8 mouse cellular contexts compared by ENCODE assay signal in the genomic region with DNA sequence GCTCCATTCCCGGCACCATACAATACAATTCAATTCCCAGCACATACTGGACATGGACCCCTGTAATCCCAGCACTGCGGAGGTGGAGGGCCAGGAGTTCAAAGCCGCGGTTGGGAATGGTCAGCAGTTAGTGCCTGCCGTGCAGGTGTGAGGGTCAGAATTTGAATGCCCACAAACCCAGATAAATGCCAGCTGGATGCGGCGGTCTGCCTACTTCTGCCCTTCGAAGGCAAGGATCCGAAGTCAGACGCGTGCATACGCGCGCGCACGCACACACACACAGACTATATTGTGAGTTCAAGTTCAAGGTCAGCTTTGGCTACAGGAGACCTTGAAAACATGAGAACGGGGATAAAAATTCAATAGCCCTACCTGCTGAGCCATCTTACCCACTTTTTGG. TPM values are rescaled to one million over a fixed set of nuclear protein-coding genes. Genes with fewer than 3 reads are reported as not detected.
DNase-seq lines count a peak whose midpoint lies in the region; ATAC-seq and TF ChIP-seq lines count a peak whose summit lies in the region.

No protein-coding gene starts in this region.

- H3K9ac ChIP-seq in lung, postnatal 0 days (replicated peaks; ENCODE audit: low read depth) = no peak overlapping the region
- no peak overlapping the region for H3K9ac ChIP-seq in limb, embryonic 11.5 days (ENCODE audit: low read length)
- no peak overlapping the region for H3K9ac ChIP-seq in stomach, embryonic 15.5 days

- DNase-seq in cerebellum, adult 2 months = peak in 1 of 2 experiments; percentile 21
- DNase-seq in lung, postnatal 0 days (ENCODE audit: low spot score) = no peak
- DNase-seq in lung, postnatal 14 days = no peak
- no peak for DNase-seq in limb, embryonic 11.5 days (ENCODE audit: low spot score)
- DNase-seq in left cerebral cortex, adult 18-20 months (ENCODE audit: low spot score in 2 of 2) = no peak

- H3K4me1 ChIP-seq in cerebellum, adult 2 months (ENCODE audit: control insufficient read depth, insufficient read depth, low read length) = 0 out of 2 replicates have a peak, but pooled peaks cover 3% of the 10 kb centered on the region
- peaks cover 3% of the 10 kb centered on the region; the same call in 1 of the 2 replicates for H3K4me1 ChIP-seq in lung, postnatal 0 days (ENCODE audit: insufficient read depth, low read depth, low read length)
- H3K4me1 ChIP-seq in limb, embryonic 11.5 days (ENCODE audit: control insufficient read depth, insufficient read depth, low read length) = peaks cover 11% of the 10 kb centered on the region; the same call in 1 of the 2 replicates
- peaks cover 11% of the 10 kb centered on the region for H3K4me1 ChIP-seq in stomach, embryonic 15.5 days

- H3K4me2 ChIP-seq in lung, postnatal 0 days (replicated peaks; ENCODE audit: low read depth, low read length) = peak overlapping the region; percentile 95
- peak overlapping the region; percentile 88 for H3K4me2 ChIP-seq in limb, embryonic 11.5 days (ENCODE audit: low read depth, severe bottlenecking)
- H3K4me2 ChIP-seq in stomach, embryonic 15.5 days = peak overlapping the region; percentile 79

- H3K36me3 ChIP-seq in lung, postnatal 0 days (ENCODE audit: insufficient read depth, low read length) = 0 out of 2 replicates have a peak, but pooled peaks cover 15% of the 10 kb centered on the region
- peaks cover 8% of the 10 kb centered on the region for H3K36me3 ChIP-seq in limb, embryonic 11.5 days (ENCODE audit: control insufficient read depth, insufficient read depth, low read length)
- H3K36me3 ChIP-seq in stomach, embryonic 15.5 days = peaks cover 17% of the 10 kb centered on the region

- 56% methylated on average over 17 of the region's 17 CpGs for WGBS in cerebellum, adult 2 months
- 61% methylated on average over 17 of the region's 17 CpGs for WGBS in lung, postnatal 0 days
- 64% methylated on average over 17 of the region's 17 CpGs for WGBS in limb, embryonic 11.5 days
- 60% methylated on average over 17 of the region's 17 CpGs for WGBS in stomach, embryonic 15.5 days

- H3K9me3 ChIP-seq in lung, postnatal 0 days (ENCODE audit: low read length) = no peaks in the 10 kb centered on the region
- H3K9me3 ChIP-seq in limb, embryonic 11.5 days (ENCODE audit: control insufficient read depth, low read length) = no peaks in the 10 kb centered on the region
- H3K9me3 ChIP-seq in stomach, embryonic 15.5 days = no peaks in the 10 kb centered on the region

- no peak for TF ChIP-seq EP300 in lung, postnatal 0 days (IDR thresholded peaks at IDR 0.05)

- TF ChIP-seq CTCF in cerebellum, adult 2 months (IDR thresholded peaks at IDR 0.05; ENCODE audit: borderline replicate concordance, insufficient read depth, low read depth, low read length) = no peak
- TF ChIP-seq CTCF in lung, postnatal 0 days (IDR thresholded peaks at IDR 0.05) = no peak

- H3K27ac ChIP-seq in cerebellum, adult 2 months (ENCODE audit: insufficient read depth, low read length) = peak overlapping the region; percentile 16; the same call in 1 of the 2 replicates
- H3K27ac ChIP-seq in lung, postnatal 0 days (ENCODE audit: low read length) = peak overlapping the region; percentile 84
- H3K27ac ChIP-seq in limb, embryonic 11.5 days (replicated peaks; ENCODE audit: low read depth, low read length) = no peak overlapping the region
- peak overlapping the region; percentile 92 for H3K27ac ChIP-seq in stomach, embryonic 15.5 days

- H3K27me3 ChIP-seq in cerebellum, adult 2 months (ENCODE audit: control insufficient read depth, insufficient read depth, low read length) = no peaks in the 10 kb centered on the region
- no peaks in the 10 kb centered on the region for H3K27me3 ChIP-seq in lung, postnatal 0 days (replicated peaks; ENCODE audit: insufficient read depth, low read length)
- H3K27me3 ChIP-seq in limb, embryonic 11.5 days (ENCODE audit: control insufficient read depth, insufficient read depth, low read length) = no peaks in the 10 kb centered on the region
- no peaks in the 10 kb centered on the region for H3K27me3 ChIP-seq in stomach, embryonic 15.5 days (replicated peaks)

- no peak for ATAC-seq in cerebellum, adult (ENCODE audit: insufficient number of reproducible peaks, low FRiP score, low TSS enrichment)
- no peak for ATAC-seq in lung, postnatal 0 days
- no peak for ATAC-seq in limb, embryonic 11.5 days (ENCODE audit: insufficient number of reproducible peaks, low FRiP score, low TSS enrichment, low read depth)
- ATAC-seq in stomach, embryonic 15.5 days (ENCODE audit: insufficient read depth, low FRiP score, low read depth) = no peak
- ATAC-seq in megakaryocyte progenitor cell, adult 5-6 weeks (replicated peaks; ENCODE audit: poor library complexity) = no peak

- peak overlapping the region; percentile 73 for H3K4me3 ChIP-seq in cerebellum, adult 2 months (replicated peaks; ENCODE audit: insufficient read depth, low read depth, low read length)
- H3K4me3 ChIP-seq in lung, postnatal 0 days (ENCODE audit: low read depth, low read length) = peak overlapping the region; percentile 82
- peak overlapping the region; percentile 85 for H3K4me3 ChIP-seq in limb, embryonic 11.5 days (ENCODE audit: low read depth, low read length)
- H3K4me3 ChIP-seq in stomach, embryonic 15.5 days (replicated peaks) = peak overlapping the region; percentile 95

- no peak for TF ChIP-seq POLR2A in cerebellum, adult 2 months (IDR thresholded peaks at IDR 0.05; ENCODE audit: borderline replicate concordance, insufficient read depth, low read length)

RNA-seq across cellular contexts. Expression of a gene that starts 0.8 kb away (rescaled TPM):
- polyA plus RNA-seq in cerebellum, adult 2 months (2012; rRNA removed) = 22.0 and 22.1 TPM in 2 replicates
- 73.9 and 80.1 TPM in 2 replicates for polyA plus RNA-seq in lung, postnatal 0 days (2015; fragmentation: Nextera tagmentation; extraction: Ambion mirVana)
- polyA plus RNA-seq in limb, embryonic 11.5 days (2014; fragmentation: Nextera tagmentation; extraction: Ambion mirVana) = 41.8 and 43.4 TPM in 2 replicates
- 76.0 and 89.3 TPM in 2 replicates for polyA plus RNA-seq in stomach, embryonic 15.5 days (2015; fragmentation: Nextera tagmentation; extraction: Ambion mirVana)
- total RNA-seq in left cerebral cortex, adult 18-20 months (2021) = 1 to 10 TPM; 6.4 to 8.3 TPM
- 27.3 and 28.5 TPM in 2 replicates for total RNA-seq in megakaryocyte progenitor cell, adult 5-6 weeks (2015)
- total RNA-seq in megakaryocyte progenitor cell, adult 5-6 weeks (2017) = 10.0 and 16.5 TPM in 2 replicates

RNA-seq across cellular contexts. Expression of a gene that starts 8.1 kb away (rescaled TPM):
- 0.19 and 0.23 TPM in 2 replicates for polyA plus RNA-seq in cerebellum, adult 2 months (2012; rRNA removed)
- 0.14 TPM in 1 of 2 replicates, not detected in the other for polyA plus RNA-seq in lung, postnatal 0 days (2015; fragmentation: Nextera tagmentation; extraction: Ambion mirVana)
- polyA plus RNA-seq in limb, embryonic 11.5 days (2014; fragmentation: Nextera tagmentation; extraction: Ambion mirVana) = 0.48 and 0.91 TPM in 2 replicates
- polyA plus RNA-seq in stomach, embryonic 15.5 days (2015; fragmentation: Nextera tagmentation; extraction: Ambion mirVana) = 0.37 and 0.57 TPM in 2 replicates
- total RNA-seq in left cerebral cortex, adult 18-20 months (2021) = under 1 TPM in 1 of 2 experiments, not detected in 1; 0.28 TPM
- total RNA-seq in megakaryocyte progenitor cell, adult 5-6 weeks (2015) = 0.72 and 0.73 TPM in 2 replicates
- not detected in 2 replicates for total RNA-seq in megakaryocyte progenitor cell, adult 5-6 weeks (2017)

RNA-seq across cellular contexts. Expression of a gene that starts 10.9 kb away (rescaled TPM):
- 60.2 and 61.6 TPM in 2 replicates for polyA plus RNA-seq in cerebellum, adult 2 months (2012; rRNA removed)
- polyA plus RNA-seq in lung, postnatal 0 days (2015; fragmentation: Nextera tagmentation; extraction: Ambion mirVana) = 83.2 and 83.7 TPM in 2 replicates
- polyA plus RNA-seq in limb, embryonic 11.5 days (2014; fragmentation: Nextera tagmentation; extraction: Ambion mirVana) = 195 and 196 TPM in 2 replicates
- 145 and 155 TPM in 2 replicates for polyA plus RNA-seq in stomach, embryonic 15.5 days (2015; fragmentation: Nextera tagmentation; extraction: Ambion mirVana)
- 10 to 100 TPM; 48.2 to 53.2 TPM for total RNA-seq in left cerebral cortex, adult 18-20 months (2021)
- 113 and 123 TPM in 2 replicates for total RNA-seq in megakaryocyte progenitor cell, adult 5-6 weeks (2015)
- total RNA-seq in megakaryocyte progenitor cell, adult 5-6 weeks (2017) = 142 and 179 TPM in 2 replicates

RNA-seq across cellular contexts. Expression of a gene that starts 19.6 kb away (rescaled TPM):
- 68.6 and 76.6 TPM in 2 replicates for polyA plus RNA-seq in cerebellum, adult 2 months (2012; rRNA removed)
- 44.1 and 47.0 TPM in 2 replicates for polyA plus RNA-seq in lung, postnatal 0 days (2015; fragmentation: Nextera tagmentation; extraction: Ambion mirVana)
- 49.1 and 52.4 TPM in 2 replicates for polyA plus RNA-seq in limb, embryonic 11.5 days (2014; fragmentation: Nextera tagmentation; extraction: Ambion mirVana)
- 79.0 and 79.3 TPM in 2 replicates for polyA plus RNA-seq in stomach, embryonic 15.5 days (2015; fragmentation: Nextera tagmentation; extraction: Ambion mirVana)
- total RNA-seq in left cerebral cortex, adult 18-20 months (2021) = 10 to 100 TPM; 65.2 to 67.9 TPM
- total RNA-seq in megakaryocyte progenitor cell, adult 5-6 weeks (2015) = 30.6 and 34.3 TPM in 2 replicates
- total RNA-seq in megakaryocyte progenitor cell, adult 5-6 weeks (2017) = 101 and 102 TPM in 2 replicates

RNA-seq across cellular contexts. Expression of a gene that starts 42.6 kb away (rescaled TPM):
- polyA plus RNA-seq in cerebellum, adult 2 months (2012; rRNA removed) = 12.0 and 18.1 TPM in 2 replicates
- polyA plus RNA-seq in lung, postnatal 0 days (2015; fragmentation: Nextera tagmentation; extraction: Ambion mirVana) = 13.0 and 14.9 TPM in 2 replicates
- polyA plus RNA-seq in limb, embryonic 11.5 days (2014; fragmentation: Nextera tagmentation; extraction: Ambion mirVana) = 0.35 TPM in 1 of 2 replicates, not detected in the other
- polyA plus RNA-seq in stomach, embryonic 15.5 days (2015; fragmentation: Nextera tagmentation; extraction: Ambion mirVana) = 12.5 and 15.0 TPM in 2 replicates
- under 1 TPM in 1 of 2 experiments, not detected in 1; 0.84 TPM for total RNA-seq in left cerebral cortex, adult 18-20 months (2021)
- not detected in 2 replicates for total RNA-seq in megakaryocyte progenitor cell, adult 5-6 weeks (2015)
- total RNA-seq in megakaryocyte progenitor cell, adult 5-6 weeks (2017) = not detected in 2 replicates
